Mouse (Mus musculus): ENCODE results near the gene Psmc6.

Psmc6 gene

DNA sequence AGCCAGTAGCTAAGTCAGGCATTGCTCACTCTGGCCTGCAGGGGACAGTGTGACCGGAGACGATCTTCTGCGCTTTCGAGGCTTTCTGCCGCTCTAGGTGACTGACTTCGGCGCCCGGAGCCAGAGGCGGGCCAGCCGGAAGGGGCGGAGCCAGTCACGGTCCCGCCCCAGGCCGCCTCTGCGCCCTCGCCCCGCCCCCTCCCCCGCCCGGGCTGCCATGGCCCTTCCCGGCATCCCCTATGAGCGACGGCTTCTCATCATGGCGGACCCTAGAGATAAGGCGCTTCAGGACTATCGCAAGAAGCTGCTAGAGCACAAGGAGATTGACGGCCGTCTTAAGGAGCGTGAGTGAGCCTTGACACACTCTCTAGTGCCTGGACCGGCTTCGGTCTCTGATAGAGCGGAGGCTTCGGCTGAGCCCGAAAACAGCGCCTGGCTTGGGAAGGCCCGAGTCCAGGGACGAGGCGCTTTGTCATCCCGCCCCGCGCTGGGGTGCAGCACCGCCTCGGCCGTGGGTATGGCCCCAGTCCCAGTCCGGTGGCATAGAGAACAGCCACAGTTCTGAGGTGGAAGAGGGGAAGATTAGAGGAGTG is at the start of gene Psmc6:
Gene Psmc6 (plus strand): TSS at position 200 of the 593 bp plus-strand sequence.
- peak; percentile 92 to 95 for DNase-seq

GRCm38 (mm10) chr14:45282066-45282465 is 47.5 kb upstream of the Psmc6 start:
- no peak for DNase-seq

- no peak for DNase-seq
These were observed 38.0 kb upstream of the Psmc6 start for GRCm38 (mm10) chr14:45291608-45292007.

DNA sequence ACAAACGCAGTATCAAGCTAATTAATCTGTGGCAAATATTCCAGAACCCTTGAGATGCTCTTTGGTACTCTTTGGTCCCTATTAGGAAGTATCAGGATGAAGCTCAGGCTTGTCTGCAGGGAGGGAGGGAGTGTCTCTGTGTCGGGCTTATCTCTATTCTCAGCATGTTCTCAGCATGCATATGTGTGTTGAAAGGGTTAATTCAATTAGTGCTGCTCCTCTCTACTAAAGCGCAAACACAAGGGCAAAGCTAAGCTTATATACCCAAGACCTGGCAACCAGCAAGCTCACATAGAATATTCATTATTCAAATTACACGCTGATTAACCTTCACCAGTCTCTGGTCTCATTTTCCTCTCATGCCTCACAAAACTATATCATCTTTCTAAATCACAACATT is 25.6 kb upstream of the Psmc6 start:
- no peak for DNase-seq

- DNase-seq: no peak
These were observed 25.2 kb upstream of the Psmc6 start for GRCm38 (mm10) chr14:45304389-45304788.

- no peak for DNase-seq
These were observed 23.7 kb upstream of the Psmc6 start for GRCm38 (mm10) chr14:45305852-45306251.

DNA sequence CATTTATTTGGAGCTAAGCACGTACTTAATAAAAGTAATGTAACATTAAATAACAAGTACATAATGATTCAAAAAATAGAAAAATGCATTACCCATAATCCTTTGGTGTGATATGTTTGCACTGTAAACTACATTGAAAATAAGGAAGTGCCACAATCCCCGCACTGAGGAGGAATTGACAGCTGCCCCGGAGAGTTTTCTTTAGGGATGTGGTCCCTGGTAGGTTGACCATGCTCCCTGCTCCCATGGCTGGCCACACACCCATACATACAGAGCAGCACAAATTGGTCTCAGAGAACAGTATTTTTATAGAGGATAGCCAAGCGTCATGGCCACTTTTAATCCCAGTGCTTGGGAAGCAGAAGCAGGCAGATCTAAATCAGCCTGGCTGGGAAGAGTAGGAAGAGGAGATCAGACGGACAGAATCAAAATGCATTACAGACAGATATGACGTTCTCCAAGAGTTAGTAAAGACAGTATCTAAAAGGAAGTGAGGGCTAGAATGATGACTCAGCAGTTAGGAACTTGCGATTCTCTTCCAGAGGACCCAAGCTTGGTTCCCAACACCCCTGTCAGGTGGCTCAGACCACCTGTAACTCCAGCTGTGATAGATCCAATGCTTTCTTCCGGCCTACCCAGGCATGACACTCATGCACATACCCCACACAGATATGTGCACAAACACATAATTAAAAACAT is 21.8 kb upstream of the Psmc6 start:
- DNase-seq: no peak

DNA sequence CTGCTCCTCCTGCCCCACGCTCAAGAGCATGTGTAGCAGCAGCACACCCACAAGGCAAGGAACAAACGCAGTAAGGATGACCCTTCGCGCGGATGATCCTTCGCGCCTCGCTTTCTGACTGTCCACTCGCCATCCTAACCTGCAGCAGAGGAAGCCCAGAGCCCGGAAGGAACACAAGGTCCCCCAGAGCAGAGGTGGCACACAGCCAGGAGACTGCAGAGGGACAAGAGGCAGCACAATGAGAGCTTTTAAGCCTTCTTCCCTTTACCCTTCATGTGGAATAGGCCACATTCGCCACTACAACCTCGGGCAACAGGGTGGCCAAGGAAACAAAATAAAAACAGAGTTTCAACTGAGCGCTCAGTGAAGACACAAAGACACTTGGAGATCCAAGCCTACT is 19.9 kb upstream of the Psmc6 start:
- peak; percentile 19 to 57 for DNase-seq

GRCm38 (mm10) chr14:45310101-45310500 is 19.5 kb upstream of the Psmc6 start:
- DNase-seq: no peak

DNA sequence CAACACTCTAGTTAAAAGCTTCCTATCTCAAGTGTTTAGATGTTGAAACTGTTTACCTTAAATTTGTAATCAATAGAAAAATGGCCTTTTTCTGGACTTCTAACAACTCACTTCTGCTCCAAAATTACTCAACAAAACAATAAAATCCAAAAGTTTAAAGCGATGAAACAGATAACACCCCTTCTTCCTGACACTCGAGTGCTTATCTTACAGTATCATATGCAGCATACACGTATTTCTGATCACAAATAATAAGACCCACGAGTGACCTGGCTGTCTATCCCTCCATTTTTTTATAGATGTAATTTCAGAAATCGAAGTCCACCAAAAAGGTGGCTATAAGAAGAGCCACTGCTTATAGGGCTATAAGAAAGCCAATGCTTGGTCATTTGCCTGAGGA is 12.7 kb upstream of the Psmc6 start:
- no peak for DNase-seq

GRCm38 (mm10) chr14:45317921-45318411 is 11.6 kb upstream of the Psmc6 start:
- DNase-seq: peak in 1 of 2 experiments; percentile 19

DNA sequence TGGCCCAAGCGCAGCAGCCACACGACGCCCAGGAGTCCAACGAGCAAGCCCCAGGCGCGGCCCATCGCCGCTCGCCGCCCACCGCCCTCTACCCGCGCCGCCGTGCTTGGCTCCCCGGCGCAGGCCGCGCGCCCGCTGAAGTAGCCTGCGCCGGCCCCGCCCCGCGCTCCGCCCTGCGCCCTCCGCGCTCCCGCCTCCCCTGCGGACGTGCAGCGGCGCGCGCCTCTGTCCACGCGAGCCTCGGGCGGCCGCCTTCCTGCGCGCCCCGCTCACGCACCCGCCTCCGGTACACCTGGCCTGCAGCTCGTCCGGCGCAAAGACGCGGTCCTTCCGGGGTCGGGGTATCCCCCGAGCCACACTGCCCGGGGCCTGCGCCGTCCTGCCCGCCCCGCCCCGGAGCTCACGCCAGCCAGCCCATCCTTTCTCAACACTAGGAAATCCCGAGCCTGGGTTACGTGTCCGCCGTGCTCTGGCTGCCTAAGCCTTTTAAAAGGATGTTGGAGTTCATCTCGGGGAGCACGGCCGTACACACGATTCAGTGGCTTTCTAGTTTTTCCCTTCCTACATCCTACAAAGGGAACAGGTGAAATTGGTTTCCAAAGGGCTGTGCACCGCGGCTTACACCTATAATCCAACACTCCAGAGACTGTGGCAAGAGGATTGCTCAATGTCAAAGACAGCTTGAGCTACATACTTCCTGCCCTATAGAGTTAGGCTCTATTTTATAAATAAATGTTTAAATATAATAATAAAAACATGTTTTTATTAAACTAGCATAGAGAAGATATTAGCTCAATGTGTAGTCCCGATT is 11.0 kb upstream of the Psmc6 start, which contains the start of gene Ero1l:
Gene Ero1l (minus strand): TSS at position 346 of the 811 bp plus-strand sequence.
- DNase-seq: peak; percentile 80 to 91

GRCm38 (mm10) chr14:45319237-45319610 is 10.4 kb upstream of the Psmc6 start:
- no peak for DNase-seq

DNA sequence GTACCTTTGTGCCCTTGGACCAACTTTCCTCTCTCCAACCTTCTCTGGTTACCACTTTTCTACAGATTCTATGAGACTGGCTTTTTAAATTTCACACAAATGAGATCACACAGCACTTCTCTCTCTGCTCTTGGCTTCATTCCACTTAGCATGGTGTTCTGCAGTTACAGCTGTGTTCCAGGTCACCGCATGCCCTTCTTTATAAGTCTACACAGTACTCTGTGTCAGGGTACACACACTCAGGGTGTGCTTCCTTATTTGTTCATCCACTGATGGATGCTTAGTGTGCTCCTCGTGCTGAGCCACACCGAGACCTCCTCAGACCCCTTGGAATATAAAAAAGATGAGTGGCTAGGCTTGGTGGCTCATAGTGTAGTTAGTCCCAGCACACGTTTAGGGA is 9.5 kb upstream of the Psmc6 start:
- DNase-seq: no peak

DNA sequence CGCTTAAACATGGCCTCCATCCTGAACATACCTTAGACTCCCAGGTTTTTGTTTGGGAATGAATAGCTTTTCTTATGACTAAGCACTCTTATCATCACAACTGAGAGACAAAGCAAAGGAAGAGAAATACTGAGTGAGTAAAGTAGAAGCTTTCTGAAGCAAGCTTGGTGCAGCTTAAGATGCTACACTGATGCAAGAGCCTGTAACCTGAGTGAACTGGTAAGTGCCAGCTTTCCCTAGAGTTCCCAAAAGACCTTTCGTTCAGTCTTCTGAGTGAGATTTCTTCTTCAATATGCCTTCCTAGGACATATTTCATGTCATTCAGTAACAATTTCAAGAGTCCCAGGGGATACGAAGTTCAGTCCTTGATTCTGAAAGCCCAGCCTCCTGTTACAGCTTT is 8.5 kb upstream of the Psmc6 start:
- DNase-seq: no peak

- no peak for DNase-seq
These were observed 8.0 kb upstream of the Psmc6 start for GRCm38 (mm10) chr14:45321622-45322021.

DNA sequence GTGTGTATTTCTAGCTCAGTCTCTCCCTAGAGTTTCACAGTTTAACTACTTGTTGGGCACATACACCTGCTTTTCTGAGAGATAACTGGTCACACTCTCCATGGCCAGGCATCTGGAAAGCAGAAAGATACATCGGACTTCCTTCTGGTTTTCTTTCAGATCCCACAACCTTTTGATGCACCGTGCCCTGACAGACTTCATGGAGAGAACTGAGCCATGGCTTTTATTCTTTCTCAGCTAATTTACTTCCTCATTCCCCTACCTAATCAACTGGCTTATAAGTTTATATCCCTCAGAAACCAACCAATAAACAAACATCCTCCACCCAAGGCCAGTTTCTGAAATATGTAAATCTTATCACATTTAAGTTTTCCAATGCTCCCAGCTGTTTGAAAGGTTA is 7.1 kb upstream of the Psmc6 start:
- no peak for DNase-seq

DNA sequence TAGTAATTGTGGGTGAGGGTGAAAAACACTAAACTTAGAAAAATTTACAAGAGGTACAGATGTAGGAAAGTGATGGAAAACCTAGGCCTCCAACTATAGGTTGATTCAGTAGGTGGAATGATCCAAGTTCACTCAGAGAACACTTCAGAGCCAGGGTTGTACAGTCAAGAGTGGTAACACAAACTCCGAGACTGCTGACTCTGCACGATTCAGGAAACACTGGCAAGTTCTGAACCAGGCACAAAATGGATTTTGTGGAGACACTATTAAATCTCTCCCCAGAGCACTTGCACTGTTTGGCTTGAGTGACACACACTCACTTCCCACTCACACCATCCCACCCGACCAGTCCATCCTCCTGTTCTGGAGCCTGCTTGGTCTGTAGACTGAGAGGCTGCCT is 6.3 kb upstream of the Psmc6 start:
- no peak for DNase-seq

GRCm38 (mm10) chr14:45325471-45325870 is 4.1 kb upstream of the Psmc6 start:
- DNase-seq: peak in 1 of 2 experiments; percentile 7

- DNase-seq: no peak
These were observed 1.4 kb upstream of the Psmc6 start for GRCm38 (mm10) chr14:45328072-45328713.

DNA sequence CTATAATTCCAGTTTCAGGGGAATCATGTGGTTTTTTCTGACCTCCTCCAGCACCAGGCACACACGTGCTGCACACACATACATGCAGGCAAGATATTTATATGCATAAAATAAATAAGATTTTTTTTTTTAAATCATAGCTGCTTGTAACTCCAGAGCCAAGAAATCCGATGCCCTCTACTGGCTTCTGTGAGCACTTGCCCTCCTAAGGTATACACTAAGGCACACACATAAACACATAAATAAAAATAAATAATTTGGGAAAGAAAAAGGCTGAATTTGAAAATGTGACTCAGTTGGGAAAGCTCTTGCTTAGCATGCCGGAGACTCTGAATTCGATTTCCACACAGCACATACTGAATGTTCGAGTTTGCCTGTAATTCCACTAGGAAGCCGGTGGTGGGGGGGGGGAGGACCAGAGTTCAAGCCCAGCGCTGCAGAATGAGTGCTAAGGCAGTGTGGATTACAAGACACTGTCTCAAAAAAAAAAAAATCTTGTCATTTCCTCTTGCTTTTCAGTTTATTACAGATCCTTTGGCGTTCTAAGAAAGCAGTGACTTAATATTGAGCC is 485 bp upstream of the Psmc6 start:
- peak in 1 of 2 experiments; percentile 10 for DNase-seq

Data from kidney, postnatal 36 days (tissue).